Mouse (Mus musculus) bone marrow macrophage, adult 2 months (primary cell): ENCODE measurements around the gene Mkrn3.

Source experiments
- CTCF ChIP-seq: IDR thresholded peaks from 2 replicates; pipeline ENCODE4 v1.5.1; 2012; ENCODE audit warnings: low read depth, mild to moderate bottlenecking, low read length, moderate library complexity
- POLR2A ChIP-seq: IDR thresholded peaks from 2 replicates; pipeline ENCODE4 v1.6.1; 2012; ENCODE audit warnings: mild to moderate bottlenecking, low read depth, low read length, borderline replicate concordance

- TF ChIP-seq CTCF (no peak), POLR2A (no peak)
Observed at GRCm38 (mm10) chr7:62415222-62415621, 4.7 kb downstream of the Mkrn3 start.
